Mouse (Mus musculus) left cerebral cortex, postnatal 25 days (tissue): ENCODE results near the gene Rtl10. TPM values are rescaled to one million over a fixed set of nuclear protein-coding genes. Genes with fewer than 3 reads are reported as not detected.

Experiments
- DNase-seq, 2 experiments: peaks; one replicate each; pipeline ENCODE4 v3.0.0; 2022; ENCODE audit warnings: low spot score in 2 of 2, mixed read lengths in 1 of 2
- intact Hi-C: fragments of 180-260 bp; cut with DNase I; formaldehyde crosslinking; loops from one replicate; pipeline ENCODE4 v1.15.1; 2025
- total RNA-seq, 2 experiments: library from RNA; stranded (reverse); gene quantifications; 2 replicates each; pipeline ENCODE4 v1.2.3; 2021

Gene Rtl10
- total RNA-seq, 2 experiments from 2014 or later: 7.4 to 7.6 TPM

DNA sequence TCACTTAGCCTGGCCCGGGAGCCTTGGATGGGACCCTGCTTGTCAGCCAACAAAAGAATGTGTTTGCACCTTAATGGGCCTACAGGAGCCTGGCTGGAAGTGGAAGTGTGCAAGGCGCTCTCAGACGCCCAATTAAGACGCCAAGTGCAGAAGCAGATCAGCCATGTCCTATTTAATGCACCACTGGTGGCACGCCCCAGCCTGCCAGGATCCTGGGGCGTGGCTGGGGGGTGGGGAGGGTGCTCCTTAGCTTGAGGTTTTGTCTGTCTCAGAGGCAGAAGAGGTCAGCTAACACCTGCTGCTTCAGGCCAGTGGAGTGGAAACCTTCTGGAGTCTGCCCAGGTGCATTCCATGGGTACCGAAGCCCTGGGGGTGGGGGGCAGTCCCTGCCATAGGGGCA lies 19.0 kb upstream of the Rtl10 start:
- intact Hi-C loops: no loop called here
- no peak for DNase-seq

DNA sequence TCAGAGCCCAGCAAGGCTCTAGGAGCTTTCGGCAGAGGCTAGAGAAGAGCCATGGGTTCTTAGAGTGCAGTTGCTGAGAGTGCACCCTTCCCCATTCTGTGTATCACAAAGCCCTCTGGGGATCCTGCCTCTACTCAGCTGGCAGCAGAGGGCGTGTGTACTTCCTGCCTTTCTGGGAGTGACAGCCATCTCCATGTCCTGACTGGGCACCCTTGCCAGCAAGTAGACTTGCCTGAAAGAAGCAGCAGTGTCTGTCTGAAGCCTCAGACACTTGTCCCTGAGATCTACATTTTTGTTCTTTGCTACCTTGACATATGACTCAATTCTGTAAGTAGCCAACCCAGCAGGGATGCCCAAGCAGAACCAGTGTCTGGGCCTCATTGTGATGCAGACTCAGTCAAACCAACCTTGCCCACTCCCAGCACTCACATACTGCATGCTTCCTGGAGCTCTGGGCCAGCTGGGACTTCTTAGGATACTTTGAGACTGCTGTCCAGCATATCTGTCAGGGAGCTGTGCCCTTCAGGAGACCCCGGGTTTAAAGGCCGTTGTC lies 17.7 kb upstream of the Rtl10 start:
- DNase-seq: no peak
- intact Hi-C loops: no loop called here

DNA sequence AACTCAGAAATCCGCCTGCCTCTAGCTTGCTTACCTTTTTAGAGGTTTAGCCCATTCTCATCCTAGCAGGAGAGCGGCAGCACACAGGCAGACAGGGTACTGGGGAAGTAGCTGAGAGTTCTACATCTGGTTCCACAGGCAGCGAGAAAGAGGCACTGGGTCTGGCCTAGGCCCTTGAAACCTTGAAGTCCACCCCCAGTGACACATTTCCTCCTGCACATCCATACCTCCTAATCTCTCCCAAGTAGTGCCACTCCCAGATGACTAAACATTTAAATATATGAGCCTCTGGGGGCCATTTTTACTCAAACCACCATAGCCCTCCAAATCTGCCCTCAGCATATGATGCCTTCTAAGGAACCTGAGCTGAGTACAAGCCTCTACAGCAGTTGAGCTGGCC lies 16.3 kb upstream of the Rtl10 start:
- intact Hi-C loops: no loop called here
- DNase-seq: no peak

DNA sequence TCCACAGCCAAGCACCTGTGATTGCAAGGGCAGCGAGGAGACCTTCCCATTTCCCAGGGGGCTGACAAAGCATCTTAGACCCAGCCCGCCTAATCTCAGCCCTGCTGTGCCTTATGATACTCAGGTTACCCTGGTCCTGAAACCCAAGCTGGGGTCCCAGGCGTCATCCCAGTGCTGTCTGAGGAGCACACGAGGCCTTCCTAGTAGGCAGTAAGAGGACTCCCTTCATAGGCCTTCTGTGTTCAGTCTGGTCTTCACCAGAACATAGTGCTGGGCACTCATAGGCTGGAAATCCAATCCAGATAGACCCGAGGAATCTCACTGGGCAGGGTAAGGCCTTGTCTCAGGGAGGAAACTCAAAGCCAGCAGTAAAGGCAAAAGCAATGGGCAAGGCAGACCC lies 14.9 kb upstream of the Rtl10 start:
- DNase-seq: no peak

DNA sequence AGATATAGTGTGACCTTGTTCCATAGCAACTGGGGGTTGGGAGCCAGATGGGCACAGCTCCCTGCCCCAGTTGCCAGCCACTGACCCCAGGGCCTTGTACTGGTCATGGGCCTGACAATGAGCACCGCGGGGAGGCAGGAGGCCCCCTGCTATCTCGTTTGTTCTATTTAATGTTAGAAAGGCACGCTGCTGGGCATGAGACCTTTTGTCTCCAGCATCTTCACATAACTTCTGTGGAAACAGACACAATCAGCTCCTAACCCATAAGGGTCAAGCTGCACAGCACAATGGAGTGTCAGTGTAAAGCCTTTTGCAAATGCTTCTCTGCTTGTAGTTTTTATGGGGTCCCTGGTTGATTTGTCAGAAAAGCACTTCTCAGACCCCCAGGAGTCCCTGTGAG lies 14.3 kb upstream of the Rtl10 start:
- DNase-seq: no peak
- intact Hi-C loops: no loop called here

More for the DNA sequence above, 14.9 kb upstream of the Rtl10 start:
- intact Hi-C loops: no loop called here

DNA sequence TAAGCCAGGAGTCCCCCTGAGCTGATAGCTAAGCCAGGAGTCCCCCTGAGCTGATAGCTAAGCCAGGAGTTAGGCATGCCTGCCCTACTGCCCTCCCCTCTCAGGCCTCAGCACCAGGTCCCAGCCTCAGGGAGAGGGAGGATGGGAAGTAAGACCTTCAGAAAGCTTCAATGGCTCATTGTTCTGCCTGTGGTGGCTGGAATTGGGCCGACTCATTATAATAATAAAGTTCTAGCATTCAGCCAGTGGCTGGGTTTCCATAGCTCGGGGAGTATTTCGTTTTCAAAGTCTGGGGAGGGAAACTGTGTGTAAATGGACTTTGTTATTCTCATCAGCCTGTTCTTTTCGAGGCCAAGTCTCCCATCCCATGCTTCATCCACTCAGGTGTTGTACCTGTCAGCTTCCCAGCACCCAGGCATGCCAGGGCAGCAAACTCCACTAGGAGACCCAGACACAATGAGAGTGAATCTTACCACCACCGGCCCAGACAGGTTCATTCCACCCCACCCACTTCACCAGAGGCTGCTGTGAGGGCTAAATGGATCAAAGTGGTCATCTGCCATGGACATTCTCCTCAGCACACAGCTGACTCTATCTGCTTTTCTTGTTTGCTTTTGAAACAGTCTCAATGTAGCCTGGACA lies 13.8 kb upstream of the Rtl10 start:
- intact Hi-C loops: no loop called here
- DNase-seq: no peak

DNA sequence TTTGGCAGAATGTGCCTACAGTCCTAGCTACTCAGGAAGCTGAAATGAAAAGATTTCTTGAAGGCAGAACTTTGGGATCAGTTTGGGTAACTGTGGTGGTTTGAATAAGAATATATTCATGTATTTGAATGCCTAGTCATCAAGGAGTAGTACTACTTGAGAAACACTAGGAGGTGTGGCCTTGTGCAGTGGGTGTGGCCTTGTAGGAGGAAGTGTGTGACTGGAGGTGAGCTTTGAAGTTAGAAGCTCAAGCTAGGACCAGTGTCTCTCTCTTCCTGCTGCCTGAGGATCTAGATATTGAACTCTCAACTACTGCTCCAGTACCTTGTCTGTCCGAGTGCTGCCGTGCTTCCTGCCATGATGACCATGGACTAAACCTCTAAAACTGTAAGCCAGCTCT lies 12.6 kb upstream of the Rtl10 start:
- intact Hi-C loops: no loop called here
- no peak for DNase-seq

DNA sequence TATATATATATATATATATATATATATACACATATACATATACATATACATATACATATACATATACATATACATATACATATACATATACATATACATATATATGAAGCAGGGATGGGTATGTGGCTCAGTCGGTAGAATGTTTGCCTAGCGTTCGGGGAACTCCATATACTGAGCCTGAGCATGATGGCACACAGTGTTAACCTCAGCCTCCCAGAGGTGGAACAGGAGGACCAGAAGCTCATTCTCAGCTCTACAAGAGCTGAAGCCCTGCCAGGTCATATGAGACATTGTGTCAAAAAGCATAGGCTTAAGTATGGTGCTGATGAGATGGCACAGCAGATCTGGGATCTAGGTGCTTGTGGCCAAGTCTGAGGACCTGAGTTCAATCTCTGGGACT lies 8.4 kb upstream of the Rtl10 start:
- DNase-seq: no peak
- intact Hi-C loops: no loop called here

DNA sequence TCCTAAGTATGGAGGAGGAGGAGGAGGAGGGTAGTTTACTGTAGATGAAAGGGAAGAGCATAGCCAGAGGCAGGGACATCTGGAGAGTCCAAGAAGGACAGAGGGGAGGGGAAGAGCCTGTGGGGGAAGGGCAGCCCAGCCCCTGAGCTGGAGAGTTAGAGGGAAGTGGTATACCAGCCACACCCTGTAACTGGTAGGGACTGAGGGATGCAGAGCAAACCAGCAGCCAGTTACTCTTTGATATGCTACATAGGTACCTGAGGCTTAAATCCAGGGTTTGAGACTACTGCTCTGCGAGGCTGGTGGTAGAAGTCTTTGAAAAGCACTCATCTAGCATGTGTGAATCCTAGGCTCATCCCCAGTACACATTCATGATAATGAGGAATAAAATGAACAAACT lies 7.8 kb upstream of the Rtl10 start:
- intact Hi-C loops: no loop called here
- no peak for DNase-seq

DNA sequence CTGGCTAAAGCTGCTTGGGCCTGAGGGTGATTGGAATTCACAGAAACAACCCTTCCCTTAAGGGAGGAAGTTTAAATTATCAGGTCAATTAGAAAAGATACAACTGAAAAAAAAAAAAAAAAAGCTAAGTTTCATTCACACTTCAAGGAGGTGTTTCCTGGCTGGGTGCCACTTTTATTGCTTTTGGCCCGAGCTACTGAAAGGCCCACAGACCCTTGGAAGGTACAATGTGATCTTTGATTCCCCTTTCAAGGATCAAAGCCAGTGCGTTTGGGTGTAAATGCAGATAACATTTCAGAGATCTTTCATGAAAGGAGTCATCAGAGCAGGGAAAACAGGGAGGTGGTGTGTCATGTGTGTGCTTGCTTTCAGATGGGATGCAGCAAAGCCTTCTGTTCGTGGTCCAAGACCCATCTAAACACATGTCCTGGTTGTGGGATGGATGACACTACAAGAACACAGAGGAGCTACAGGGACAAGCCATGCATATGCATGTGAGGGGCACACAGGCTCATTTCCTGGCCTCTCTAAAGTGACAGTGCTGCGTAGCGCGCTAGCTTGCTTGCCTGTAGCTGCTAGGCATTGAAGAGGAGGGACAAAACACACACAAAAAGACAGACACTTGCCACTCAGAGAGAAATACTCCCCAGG lies 711 bp upstream of the Rtl10 start:
- intact Hi-C loops: loop anchor here (2.0 kb wide), 1 partner anchor 45 kb away; no protein-coding TSS in a partner anchor

DNA sequence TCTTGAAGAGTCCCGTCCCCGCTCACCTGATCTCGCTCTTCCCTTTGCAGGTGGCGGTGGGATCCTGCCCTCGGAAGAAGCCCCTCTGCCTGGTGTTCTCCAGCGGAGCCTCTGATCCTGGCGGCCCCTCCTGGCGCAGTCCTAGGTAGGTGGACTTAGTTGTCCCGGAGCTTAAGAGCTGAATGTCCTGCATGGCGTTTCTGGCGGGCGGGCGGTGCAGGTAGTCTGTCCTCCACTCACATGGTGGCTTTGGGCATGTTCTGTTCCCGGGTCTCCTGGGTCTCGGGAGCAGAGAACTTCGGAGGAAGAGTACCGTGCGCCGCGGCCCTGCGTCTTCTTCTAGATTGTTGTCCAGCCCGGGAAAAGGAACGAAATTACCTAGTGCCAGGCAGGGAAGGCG lies 295 bp downstream of the Rtl10 start:
- DNase-seq: peak in 1 of 2 experiments; percentile 18
- intact Hi-C loops: loop anchor here (2.0 kb wide), 1 partner anchor 46 kb away; no protein-coding TSS in a partner anchor

More for the DNA sequence above, 711 bp upstream of the Rtl10 start:
- peak in 1 of 2 experiments; percentile 38 for DNase-seq

DNA sequence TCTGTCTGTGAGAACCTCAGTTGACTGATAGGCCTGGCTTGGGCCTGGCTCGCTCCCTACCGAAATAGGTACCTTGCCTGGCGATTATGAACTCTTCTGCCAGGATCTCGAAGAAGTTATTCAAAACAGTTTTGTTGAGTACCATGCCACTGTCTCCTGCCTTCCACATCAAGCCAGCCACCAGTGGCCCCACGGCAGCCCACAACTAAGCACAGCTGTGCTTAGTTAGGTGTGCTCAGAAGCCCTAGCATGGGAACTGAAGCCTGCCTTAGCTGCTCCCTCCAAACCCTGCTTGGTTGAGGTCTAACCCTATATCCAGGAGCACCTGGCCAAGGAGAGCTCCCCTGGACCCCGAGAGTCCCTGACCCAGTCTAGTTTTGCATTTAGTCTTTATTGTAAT lies 2.8 kb downstream of the Rtl10 start:
- DNase-seq: no peak
- intact Hi-C loops: no loop called here

DNA sequence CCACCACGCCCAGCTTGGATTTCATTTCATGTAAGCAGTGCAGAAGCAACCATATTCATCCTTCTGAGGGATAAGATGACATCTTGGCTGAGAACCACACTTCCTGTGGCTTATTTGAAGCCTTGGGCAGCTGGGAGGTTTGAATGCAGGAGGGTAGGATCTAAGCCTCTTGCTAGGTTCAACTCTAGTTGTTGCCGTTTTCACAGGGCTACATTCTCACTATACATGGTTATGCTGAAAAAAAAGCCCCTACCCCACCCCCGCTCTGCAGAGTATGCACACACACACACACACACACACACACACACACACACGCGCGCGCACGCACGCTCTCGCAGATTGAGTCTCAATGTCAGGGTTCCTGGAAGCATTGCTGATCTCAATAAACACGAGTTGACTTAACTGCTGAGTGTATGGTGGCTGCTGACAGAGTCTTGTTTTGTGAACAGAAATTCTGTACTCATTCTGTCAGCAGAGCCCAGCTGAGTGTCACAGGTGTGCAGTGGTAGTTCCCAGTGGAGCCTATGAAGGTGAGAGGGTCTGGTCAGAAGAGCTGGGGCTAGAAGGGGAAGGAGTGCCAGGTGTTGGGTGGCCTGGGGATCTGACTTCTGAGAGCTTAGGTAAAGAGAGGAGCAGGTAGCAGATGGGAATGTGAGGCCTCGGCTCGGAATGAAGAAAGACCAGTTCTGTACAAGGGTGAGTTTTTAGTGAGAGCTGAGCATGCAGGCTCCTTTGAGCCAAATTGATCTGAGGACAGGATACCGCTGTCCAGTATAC lies 5.1 kb downstream of the Rtl10 start:
- intact Hi-C loops: no loop called here
- DNase-seq: no peak

DNA sequence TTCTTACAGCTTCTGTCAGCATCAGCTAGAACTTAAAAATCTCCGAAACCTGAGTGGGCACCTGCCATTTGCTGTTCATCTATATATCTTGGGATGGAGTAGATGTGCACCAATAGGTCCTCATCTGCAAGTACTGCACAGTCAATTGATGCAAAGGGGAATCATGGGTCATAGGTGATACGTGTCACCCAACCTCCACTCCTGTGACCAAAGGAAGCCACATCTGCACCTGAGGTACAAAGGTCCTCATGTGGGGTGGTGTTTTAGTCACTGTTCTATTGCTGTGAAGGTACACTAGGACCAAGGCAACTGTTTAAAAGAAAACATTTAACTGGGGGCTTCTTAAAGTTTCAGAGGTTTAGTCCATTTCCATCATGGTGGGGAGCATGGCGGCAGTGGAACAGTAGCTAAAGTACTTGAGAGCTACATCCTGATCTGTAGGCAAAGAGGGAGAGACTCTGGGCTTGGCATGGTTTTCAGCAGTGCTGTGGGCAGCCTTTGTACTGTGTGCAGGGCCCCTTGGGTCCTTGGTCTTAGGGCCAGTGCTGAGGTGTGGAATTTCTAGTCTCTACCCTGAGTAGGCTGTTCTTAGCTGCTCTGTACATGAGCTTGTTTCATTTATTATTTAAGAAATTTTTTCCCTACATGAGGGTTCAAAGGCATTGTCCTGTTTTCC lies 8.0 kb downstream of the Rtl10 start:
- no peak for DNase-seq
- intact Hi-C loops: no loop called here

DNA sequence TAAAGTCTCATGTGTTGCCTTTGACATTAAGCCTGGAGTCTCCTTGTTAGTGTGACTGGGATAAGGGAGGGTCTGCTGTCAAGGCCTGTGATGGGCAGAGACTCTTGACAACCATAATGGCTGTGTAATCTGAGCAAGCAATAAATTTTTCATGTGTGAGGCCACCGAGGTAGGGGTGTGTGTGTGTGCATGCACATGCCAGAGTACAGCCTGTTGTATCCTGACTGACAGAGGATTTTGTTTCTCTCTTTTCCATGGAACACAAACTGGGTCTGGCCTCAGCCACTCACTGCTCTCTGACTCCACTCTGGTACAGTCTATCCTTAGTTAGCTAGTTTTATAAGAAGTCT lies 8.5 kb downstream of the Rtl10 start:
- DNase-seq: no peak
- intact Hi-C loops: no loop called here

DNA sequence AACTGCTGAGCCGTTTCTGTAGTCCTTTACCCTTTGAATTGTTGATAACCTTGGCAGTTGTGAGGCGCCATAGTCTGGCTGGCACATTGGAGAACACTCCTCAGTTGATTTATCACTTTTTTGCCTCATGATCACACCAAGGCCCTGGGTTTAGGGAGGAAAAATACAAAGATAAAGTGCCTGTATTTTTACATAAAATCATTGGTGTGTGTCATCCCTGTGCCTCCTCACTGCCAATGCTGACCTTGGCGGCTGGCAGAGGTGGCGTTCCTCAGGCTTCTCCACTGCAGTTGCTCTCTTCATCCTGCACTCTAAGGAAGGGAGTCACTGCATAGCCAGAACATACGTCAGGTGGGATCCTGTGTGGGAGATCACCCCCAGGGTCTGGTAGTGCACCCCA lies 13.0 kb downstream of the Rtl10 start:
- DNase-seq: no peak
- intact Hi-C loops: no loop called here

DNA sequence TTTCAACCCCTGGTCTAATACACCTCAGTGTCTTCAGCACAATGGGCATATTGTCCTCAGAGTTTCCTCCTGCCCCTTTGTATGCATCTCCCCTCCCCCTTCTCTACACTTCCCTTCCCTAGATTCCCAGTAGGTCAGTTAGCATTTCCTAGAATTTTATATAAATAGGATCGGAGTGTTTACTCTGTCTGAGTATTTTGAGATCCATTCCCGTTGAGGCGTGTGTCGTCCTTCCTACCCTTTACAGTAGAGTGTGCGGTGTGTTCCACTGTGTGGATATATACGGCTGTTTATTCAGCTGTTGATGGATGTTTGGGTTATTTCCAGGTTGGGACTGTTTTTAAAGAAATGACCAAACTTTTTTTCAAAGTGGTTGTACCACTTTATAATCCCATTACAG lies 14.8 kb downstream of the Rtl10 start:
- no peak for DNase-seq
- intact Hi-C loops: no loop called here

DNA sequence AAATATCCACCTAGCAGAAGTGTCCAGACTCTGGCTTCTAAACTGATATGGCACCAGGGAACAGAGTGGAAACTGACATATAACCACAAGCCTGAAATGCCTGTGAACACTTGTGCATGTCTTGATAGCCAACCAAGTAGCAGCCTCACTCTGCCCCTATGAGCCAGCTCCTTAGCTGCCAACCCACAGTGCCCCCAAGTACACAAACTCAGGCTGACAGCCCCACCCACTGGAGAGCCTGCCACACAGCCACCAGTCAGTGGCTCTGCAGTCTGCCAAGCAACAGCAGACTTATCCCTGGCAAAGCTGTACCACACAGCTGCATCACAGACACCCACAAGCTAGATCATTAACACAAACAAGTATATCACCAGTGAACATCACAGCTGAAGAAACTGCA lies 19.4 kb downstream of the Rtl10 start:
- intact Hi-C loops: no loop called here
- DNase-seq: peak; percentile 6 to 48

DNA sequence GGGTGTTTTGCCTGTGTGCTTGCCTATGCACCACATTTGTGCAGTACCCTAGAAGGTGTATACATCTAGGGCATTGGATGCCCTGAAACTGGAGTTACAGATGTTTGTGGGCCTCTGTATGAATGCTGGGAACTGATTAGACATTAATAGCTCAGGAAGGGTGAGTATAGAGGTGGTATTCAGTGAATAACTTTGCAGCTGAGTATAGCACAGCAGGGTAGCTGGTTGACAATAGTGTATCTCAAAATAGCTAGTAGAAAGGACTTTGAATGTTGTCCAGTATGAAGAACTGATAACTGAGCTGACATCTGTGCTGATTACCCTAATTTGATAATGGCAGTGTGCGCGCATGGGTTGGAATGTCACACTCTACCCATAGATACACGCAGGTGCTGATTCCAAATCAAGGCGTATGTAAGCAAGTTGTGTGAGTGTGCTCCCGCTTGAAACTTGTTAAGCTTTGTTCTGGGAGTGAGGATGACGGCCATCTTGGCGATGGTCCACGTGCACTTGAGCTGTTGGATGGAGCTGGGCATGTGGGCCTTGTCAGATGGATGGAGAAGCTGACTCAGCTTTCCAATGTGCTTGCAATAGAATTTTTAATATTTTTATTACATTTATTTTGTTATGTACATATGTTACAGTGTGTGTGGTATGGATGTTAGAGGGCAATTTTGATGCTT lies 25.0 kb downstream of the Rtl10 start:
- intact Hi-C loops: no loop called here
- DNase-seq: no peak

DNA sequence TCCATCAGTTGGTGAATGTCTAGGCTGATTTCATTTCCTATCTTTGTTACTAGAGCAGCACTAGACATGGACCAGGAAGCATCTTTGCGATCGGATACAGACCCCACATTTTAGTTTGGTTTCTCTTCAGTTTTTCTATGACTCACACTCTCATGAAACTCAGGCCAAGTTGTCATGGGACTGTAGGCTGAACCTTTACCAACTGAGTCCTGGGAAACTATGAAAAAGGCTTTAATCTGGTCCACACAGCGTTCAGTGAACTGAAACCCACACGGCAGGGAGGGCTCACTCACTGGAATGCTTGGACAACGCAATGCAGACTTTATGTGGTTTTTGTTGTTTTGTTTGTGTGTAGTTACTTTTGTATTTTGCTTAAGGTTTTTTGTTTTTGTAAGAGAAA lies 30.0 kb downstream of the Rtl10 start:
- intact Hi-C loops: no loop called here
- DNase-seq: no peak
